Comparison of ENCODE assay signal across 16 mouse cellular contexts in the genomic region with DNA sequence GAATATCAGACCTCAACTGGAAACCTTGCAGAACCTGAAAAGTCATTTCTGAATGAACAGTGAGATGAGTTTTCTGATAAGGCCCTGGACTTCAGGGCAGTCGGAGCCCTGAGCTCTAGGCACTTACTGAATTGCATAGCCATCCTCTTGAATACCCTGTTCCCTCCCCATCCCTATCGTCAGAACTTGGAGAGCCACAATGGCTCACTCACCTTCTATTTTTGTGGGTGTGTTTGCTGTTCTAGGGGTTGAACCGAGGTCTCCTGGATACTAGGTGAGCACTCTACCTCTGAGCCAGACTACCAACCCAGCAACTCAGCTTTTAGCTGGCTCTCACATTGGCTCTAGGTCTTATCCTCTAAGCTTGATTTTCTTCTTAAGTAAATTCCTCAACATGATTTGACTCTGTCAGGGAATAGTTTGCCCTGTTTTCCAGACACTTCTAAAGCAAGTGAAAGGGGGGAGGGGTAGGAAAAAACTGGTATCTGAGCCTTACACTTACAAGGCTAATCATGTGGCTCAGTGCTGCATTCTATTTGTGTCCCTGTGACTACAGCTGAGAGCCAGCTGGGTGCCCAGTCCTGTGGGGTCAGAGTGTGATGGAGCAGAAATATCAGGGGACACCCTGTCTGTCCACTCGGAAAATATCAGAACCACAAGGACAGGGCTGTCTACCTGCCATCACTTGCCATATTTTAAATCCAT.
DNase-seq lines count a peak whose midpoint lies in the region; ATAC-seq and TF ChIP-seq lines count a peak whose summit lies in the region.
"Had no signal": no experiment of that assay in that cellular context is flagged by ENCODE, and none has a peak within 500 bp of the region (broad histone marks: within the 10 kb centered on the region; RNA-seq: fewer than 3 reads in every experiment).

No protein-coding gene starts in this region.

- peak overlapping the region; percentile 95 for H3K27ac ChIP-seq in gastrocnemius, adult 2 months
- H3K27ac ChIP-seq in CH12.LX (ENCODE audit: insufficient read depth, low read depth): no peak overlapping the region
- H3K27ac ChIP-seq in heart, embryonic 16.5 days (ENCODE audit: low read length): peak overlapping the region; percentile 94
- H3K27ac ChIP-seq: embryonic facial prominence, embryonic 12.5 days; hindbrain, embryonic 14.5 days; midbrain, embryonic 13.5 days had no signal

- H3K9ac ChIP-seq in CH12.LX (ENCODE audit: insufficient read depth, low read depth): no peak overlapping the region
- H3K9ac ChIP-seq in heart, embryonic 16.5 days (ENCODE audit: low read length): peak overlapping the region; percentile 43; the same call in 1 of the 2 replicates
- H3K9ac ChIP-seq: embryonic facial prominence, embryonic 12.5 days; hindbrain, embryonic 14.5 days; midbrain, embryonic 13.5 days had no signal

- peak; percentile 79 for ATAC-seq in heart, embryonic 16.5 days (replicated peaks; ENCODE audit: extremely low read depth, insufficient read depth, low FRiP score)
- ATAC-seq in granulocyte monocyte progenitor cell, adult 5-6 weeks (replicated peaks; ENCODE audit: poor library complexity, severe bottlenecking): no peak
- no peak for ATAC-seq in megakaryocyte progenitor cell, adult 5-6 weeks (replicated peaks; ENCODE audit: poor library complexity)
- ATAC-seq in activated CD4-positive, CD25-positive, alpha-beta regulatory T cell, adult 4 months: no peak
- ATAC-seq: midbrain, embryonic 13.5 days had no signal

- no peak for TF ChIP-seq POLR2A in CH12.LX (IDR thresholded peaks at IDR 0.05; ENCODE audit: low read depth, low read length)

- intact Hi-C loops in gastrocnemius, adult 2 months (cut with DNase I): loop anchor here (2.0 kb wide), 1 partner anchor 61 kb away; no protein-coding TSS in a partner anchor

- no peak for TF ChIP-seq EP300 in CH12.LX (IDR thresholded peaks at IDR 0.05; ENCODE audit: low read length)

- TF ChIP-seq CTCF in gastrocnemius, adult 2 months (IDR thresholded peaks at IDR 0.05): no peak
- TF ChIP-seq CTCF in CH12.LX (conservative IDR thresholded peaks at IDR 0.05 in 1 of 2, IDR thresholded peaks at IDR 0.05 in 1 of 2; ENCODE audit: low read depth in 2 of 2, low read length in 2 of 2): no peak

- H3K9me3 ChIP-seq in CH12.LX (replicated peaks; ENCODE audit: low read length): no peaks in the 10 kb centered on the region
- no peaks in the 10 kb centered on the region for H3K9me3 ChIP-seq in heart, embryonic 16.5 days (replicated peaks; ENCODE audit: control insufficient read depth, low read length)
- H3K9me3 ChIP-seq: embryonic facial prominence, embryonic 12.5 days; midbrain, embryonic 13.5 days had no signal

- WGBS in heart, embryonic 16.5 days: 33% methylated on average over 4 of the region's 4 CpGs

- H3K36me3 ChIP-seq in CH12.LX (replicated peaks in 1 of 2; ENCODE audit: control insufficient read depth in 1 of 2, insufficient read depth in 1 of 2, low read length in 1 of 2): no peaks in the 10 kb centered on the region
- H3K36me3 ChIP-seq in heart, embryonic 16.5 days (ENCODE audit: control insufficient read depth, insufficient read depth): no peaks in the 10 kb centered on the region
- H3K36me3 ChIP-seq: embryonic facial prominence, embryonic 12.5 days; midbrain, embryonic 13.5 days had no signal

- DNase-seq in gastrocnemius, adult 2 months: peak; percentile 77
- no peak for DNase-seq in gastrocnemius, postnatal 10 days
- no peak for DNase-seq in CH12.LX (ENCODE audit: extremely low read depth)
- peak; percentile 72 for DNase-seq in gastrocnemius, postnatal 25 days
- DNase-seq: adrenal gland, adult 8-10 months; cerebellum, postnatal 25 days; liver; lung, postnatal 14 days; right cerebral cortex, postnatal 14 days had no signal

- H3K4me3 ChIP-seq in gastrocnemius, adult 2 months: no peak overlapping the region
- H3K4me3 ChIP-seq in CH12.LX (replicated peaks in 1 of 3; ENCODE audit: low read depth in 2 of 3, low read length in 2 of 3, poor library complexity in 1 of 3): no peak overlapping the region
- H3K4me3 ChIP-seq in heart, embryonic 16.5 days (ENCODE audit: low read length): no peak overlapping the region
- H3K4me3 ChIP-seq: embryonic facial prominence, embryonic 12.5 days; midbrain, embryonic 13.5 days had no signal

- no peaks in the 10 kb centered on the region for H3K79me2 ChIP-seq in CH12.LX (replicated peaks; ENCODE audit: control insufficient read depth, extremely low read depth, insufficient read depth, poor library complexity, severe bottlenecking)

- H3K27me3 ChIP-seq in CH12.LX (replicated peaks): no peaks in the 10 kb centered on the region
- no peaks in the 10 kb centered on the region for H3K27me3 ChIP-seq in heart, embryonic 16.5 days (ENCODE audit: control insufficient read depth, insufficient read depth, low read length)
- H3K27me3 ChIP-seq: midbrain, embryonic 13.5 days had no signal

- no peak for TF ChIP-seq RAD21 in CH12.LX (IDR thresholded peaks at IDR 0.05; ENCODE audit: low read depth, low read length)

- in situ Hi-C loops in CH12.LX (cut with MboI; ENCODE audit: low pct_ligation_motif_present, low pct_unique_long_range_greater_than_20kb, low sequenced_read_pairs): no loop called here

- no peak overlapping the region for H3K4me2 ChIP-seq in CH12.LX (ENCODE audit: insufficient read depth, low read depth, poor library complexity, severe bottlenecking)
- peak overlapping the region; percentile 37 for H3K4me2 ChIP-seq in heart, embryonic 16.5 days (ENCODE audit: low read depth, low read length)
- H3K4me2 ChIP-seq: embryonic facial prominence, embryonic 12.5 days; hindbrain, embryonic 14.5 days; midbrain, embryonic 13.5 days had no signal

- H3K4me1 ChIP-seq in CH12.LX (ENCODE audit: control insufficient read depth in 1 of 2, insufficient read depth in 2 of 2): peaks cover 4 to 41% of the 10 kb centered on the region in 2 experiments
- H3K4me1 ChIP-seq in heart, embryonic 16.5 days (ENCODE audit: control insufficient read depth, insufficient read depth, low read length): peaks cover 54% of the 10 kb centered on the region

- dilution Hi-C loops in CH12.LX (cut with MboI; ENCODE audit: extremely low pct_ligation_motif_present, extremely low pct_unique_long_range_greater_than_20kb, low sequenced_read_pairs): no loop called here

TF ChIP-seq in CH12.LX, 34 proteins besides CTCF, POLR2A, EP300 and RAD21:
- TF ChIP-seq MXI1 (IDR thresholded peaks at IDR 0.05; ENCODE audit: low read depth, low read length) (no peak), ETS1 (conservative IDR thresholded peaks at IDR 0.05; ENCODE audit: low read depth, low read length) (0 out of 2 replicates have a peak, but pooled peaks have one; percentile 26)
TF ChIP-seq in CH12.LX: peak in this region for 1.

Comparison
In these comparisons a context has a peak if more than half of its experiments do, and no peak if none do; other contexts are left out.
1. DNase-seq: peak in gastrocnemius, adult 2 months (single experiment) and gastrocnemius, postnatal 25 days (single experiment); none in gastrocnemius, postnatal 10 days (single experiment) and CH12.LX (single experiment).